Mouse (Mus musculus): ENCODE results near the gene Samd11. TPM values are rescaled to one million over a fixed set of nuclear protein-coding genes. Genes with fewer than 3 reads are reported as not detected.

The Samd11 gene
- total RNA-seq (2023), result 3.5 and 6.7 TPM in 2 replicates

GRCm38 (mm10) chr4:156255078-156255839 lies at the start of gene Samd11:
Samd11 (minus strand) TSS chr4:156255657.

GRCm38 (mm10) chr4:156235808-156236533 lies 19.5 kb downstream of the Samd11 start, which contains the start of gene Noc2l:
Noc2l (plus strand) TSS chr4:156236010.

GRCm38 (mm10) chr4:156234701-156235213 lies 20.7 kb downstream of the Samd11 start, which contains the start of gene Plekhn1:
Plekhn1 (minus strand) TSS chr4:156234857.

GRCm38 (mm10) chr4:156215649-156216048 lies 39.8 kb downstream of the Samd11 start, which contains the start of gene Perm1:
Perm1 (plus strand) TSS chr4:156215868.

GRCm38 (mm10) chr4:156203001-156203412 lies 52.5 kb downstream of the Samd11 start, which contains the start of gene AW011738:
AW011738 (plus strand) TSS chr4:156203304.

GRCm38 (mm10) chr4:156200623-156201475 lies 54.6 kb downstream of the Samd11 start, which contains the start of gene Isg15:
Isg15 (minus strand) TSS chr4:156200818.

GRCm38 (mm10) chr4:156197131-156197828 lies 58.2 kb downstream of the Samd11 start, which contains the start of gene Agrn:
Agrn (minus strand) TSS chr4:156197488.

Other genes starting within 250 kb of the Samd11 start
- gene Tnfrsf4, start 241.8 kb downstream of the Samd11 start, total RNA-seq (2023), result 1.5 and 2.1 TPM in 2 replicates
- 3.5 and 6.8 TPM in 2 replicates for gene Tnfrsf18, start 229.5 kb downstream of the Samd11 start, total RNA-seq (2023)
- gene Ttll10, start 196.2 kb downstream of the Samd11 start, total RNA-seq (2023), result not detected in 2 replicates
- 12.2 and 12.7 TPM in 2 replicates for gene 9430015G10Rik, start 145.7 kb downstream of the Samd11 start, total RNA-seq (2023)
- gene Rnf223, start 125.1 kb downstream of the Samd11 start, total RNA-seq (2023), result 0.18 and 0.35 TPM in 2 replicates
- 17.6 and 18.5 TPM in 2 replicates for gene Agrn, start 58.2 kb downstream of the Samd11 start, total RNA-seq (2023)
- gene Isg15, start 54.8 kb downstream of the Samd11 start, total RNA-seq (2023), result 10.6 and 19.0 TPM in 2 replicates
- 5.9 and 7.6 TPM in 2 replicates for gene AW011738, start 52.4 kb downstream of the Samd11 start, total RNA-seq (2023)
- not detected in 2 replicates for gene Perm1, start 39.8 kb downstream of the Samd11 start, total RNA-seq (2023)
- gene Plekhn1, start 20.8 kb downstream of the Samd11 start, total RNA-seq (2023), result 13.2 and 19.2 TPM in 2 replicates
- gene Noc2l, start 19.6 kb downstream of the Samd11 start, total RNA-seq (2023), result 18.4 and 27.6 TPM in 2 replicates
- not detected in 2 replicates for gene Vmn2r-ps159, start 75.4 kb upstream of the Samd11 start, total RNA-seq (2023)

All from neutrophil, adult 65 days (primary cell).